Mouse (Mus musculus): ENCODE results near the gene Hnrnpm. TPM values are rescaled to one million over a fixed set of nuclear protein-coding genes. Genes with fewer than 3 reads are reported as not detected.
A peak's percentile ranks its signal among the peaks of the same experiment; 100 is the strongest.
"Not testable (repeated sequence)": the region's sequence is repeated elsewhere in the genome, so short reads cannot be mapped to it uniquely, and the experiment has no call there.

Gene Hnrnpm
- 283 and 294 TPM in 2 replicates for polyA plus RNA-seq (2015; fragmentation: Nextera tagmentation; extraction: Ambion mirVana)

DNA sequence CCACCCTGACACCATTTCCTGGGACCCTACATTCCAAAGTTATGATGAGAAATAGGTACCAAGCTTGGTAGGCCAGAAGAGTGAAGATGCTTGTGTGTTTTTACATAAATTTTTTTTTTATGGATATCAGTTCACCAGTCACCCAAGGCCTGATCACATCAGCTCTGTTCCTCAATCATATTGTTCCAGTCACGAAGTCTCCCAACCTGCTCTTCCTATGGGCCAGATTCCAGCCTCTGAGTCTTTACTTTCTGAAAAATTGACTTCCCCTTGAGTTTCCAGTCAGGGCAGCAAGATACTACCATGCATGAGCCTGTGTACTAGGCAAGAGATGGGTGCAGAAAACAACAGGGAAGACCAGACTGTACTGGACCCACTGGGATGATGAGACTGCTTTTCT, at the start of gene Hnrnpm:
Gene Hnrnpm (minus strand): TSS at position 101 of the 400 bp plus-strand sequence.
- no peaks in the 10 kb centered on the region for H3K27me3 ChIP-seq
- peak within 1 kb of the TSS; percentile 76 for H3K4me3 ChIP-seq (replicated peaks)
- 94% methylated on average over 1 of the region's 1 CpGs for WGBS
- ATAC-seq, result no peak
- H3K4me1 ChIP-seq (replicated peaks), result peaks cover 31% of the 10 kb centered on the region
- peak within 1 kb of the TSS; percentile 97 for H3K27ac ChIP-seq
- H3K9me3 ChIP-seq, result no peaks in the 10 kb centered on the region
- H3K36me3 ChIP-seq, result peaks cover 7% of the 10 kb centered on the region
- H3K4me2 ChIP-seq (replicated peaks), result peak within 1 kb of the TSS; percentile 96
- H3K9ac ChIP-seq (replicated peaks), result peak within 1 kb of the TSS; percentile 92; the same call in 1 of the 2 replicates

DNA sequence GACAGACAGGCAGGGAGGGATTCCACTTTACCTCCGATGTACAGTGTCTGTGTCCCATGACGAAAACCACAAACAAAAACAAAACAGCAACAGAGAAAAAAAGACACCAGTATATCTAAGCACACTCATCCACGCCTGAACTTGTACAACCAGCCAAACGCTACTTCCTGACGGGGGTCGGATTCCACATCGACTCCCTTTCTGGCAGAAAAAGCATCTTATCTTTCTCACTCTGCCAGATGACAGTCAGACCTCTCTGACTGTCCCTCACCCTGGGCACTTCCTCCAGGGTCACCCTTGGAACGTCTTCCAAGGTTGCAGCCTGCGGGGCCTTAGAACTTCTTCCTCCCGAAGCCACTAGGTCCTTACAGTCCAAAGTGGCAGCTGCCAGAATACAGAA, 46.9 kb upstream of the Hnrnpm start:
- H3K27me3 ChIP-seq, result not testable (repeated sequence)

DNA sequence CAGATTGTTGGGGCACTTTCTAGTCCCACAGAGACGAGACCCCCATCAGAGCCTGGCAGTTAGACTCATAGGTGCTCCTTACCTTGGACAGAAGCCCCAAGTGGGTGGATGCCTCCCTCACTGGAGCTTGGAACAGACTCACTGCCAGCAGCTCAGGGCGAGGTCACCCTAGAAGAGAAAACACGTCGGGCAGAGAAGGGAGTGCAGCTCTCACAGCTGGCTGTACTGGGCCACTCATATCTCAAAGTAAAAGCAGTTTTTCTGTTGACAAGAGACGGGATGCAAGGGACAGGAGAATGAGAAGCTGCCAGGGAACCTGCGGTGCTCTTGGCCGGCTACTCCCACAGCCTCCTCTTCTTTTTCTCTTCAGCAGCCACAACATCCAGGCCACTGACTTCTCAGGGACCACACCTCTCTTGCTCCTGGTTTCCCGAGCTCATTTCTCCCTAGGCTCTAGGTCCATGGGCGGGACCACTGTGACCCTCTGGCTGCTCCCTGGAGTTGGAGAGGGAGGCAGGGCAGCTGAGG, 46.0 kb upstream of the Hnrnpm start:
- ATAC-seq; H3K36me3 ChIP-seq; H3K4me1 ChIP-seq (replicated peaks); H3K9ac ChIP-seq (replicated peaks); H3K4me2 ChIP-seq (replicated peaks); H3K9me3 ChIP-seq; H3K4me3 ChIP-seq (replicated peaks); H3K27me3 ChIP-seq; H3K27ac ChIP-seq: not testable (repeated sequence)
- WGBS, result 81% methylated on average over 9 of the region's 9 CpGs

More for the DNA sequence above, 46.9 kb upstream of the Hnrnpm start:
- not testable (repeated sequence) for H3K4me3 ChIP-seq (replicated peaks); ATAC-seq; H3K9ac ChIP-seq (replicated peaks); H3K36me3 ChIP-seq; H3K27ac ChIP-seq; H3K4me1 ChIP-seq (replicated peaks); H3K4me2 ChIP-seq (replicated peaks); H3K9me3 ChIP-seq
- 88% methylated on average over 10 of the region's 10 CpGs for WGBS

DNA sequence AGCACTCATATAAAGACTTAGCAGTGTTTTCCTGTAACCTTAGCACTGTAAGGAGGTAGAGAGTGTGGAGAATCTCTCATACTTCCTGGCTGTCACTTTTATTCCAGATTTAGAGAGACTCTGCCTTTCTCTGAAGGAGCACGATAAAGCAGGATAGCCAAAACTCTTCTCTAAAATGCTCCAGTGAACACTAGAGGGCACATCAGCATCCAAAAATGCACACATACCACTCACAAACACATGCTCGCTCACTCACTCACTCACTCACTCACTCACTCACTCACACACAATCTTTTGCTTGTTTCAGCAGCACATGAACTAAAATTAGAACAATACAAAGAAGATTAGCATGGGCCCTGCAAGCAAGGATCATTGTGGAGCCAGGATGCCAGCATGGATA, 42.6 kb upstream of the Hnrnpm start:
- no peak overlapping the region for H3K27ac ChIP-seq
- H3K36me3 ChIP-seq, result no peaks in the 10 kb centered on the region

DNA sequence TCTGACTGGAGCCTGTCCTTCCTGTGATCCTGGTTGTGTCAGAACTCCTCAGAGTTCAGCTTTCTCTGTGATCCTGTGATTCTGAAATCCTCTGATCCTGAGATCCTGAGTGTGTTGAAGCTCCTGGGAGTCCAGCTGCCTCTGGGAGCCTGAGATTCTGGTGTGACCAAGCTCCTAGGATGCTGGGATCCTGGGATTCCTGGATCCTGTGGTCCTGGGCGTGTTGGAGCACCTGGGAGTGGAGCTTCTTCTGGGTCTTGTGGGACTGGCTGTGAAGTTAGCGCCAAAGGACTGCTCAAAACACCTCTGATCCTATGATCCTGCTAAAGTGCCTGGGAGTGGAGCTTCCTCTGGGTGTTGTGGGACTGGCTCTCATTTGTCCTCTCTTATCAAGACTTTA, 41.7 kb upstream of the Hnrnpm start:
- Histone ChIP-seq H3K4me1 (replicated peaks) (no peaks in the 10 kb centered on the region), H3K36me3 (no peaks in the 10 kb centered on the region), H3K4me3 (replicated peaks) (no peak overlapping the region), H3K4me2 (replicated peaks) (no peak overlapping the region), H3K27ac (no peak overlapping the region), H3K9me3 (no peaks in the 10 kb centered on the region), H3K27me3 (no peaks in the 10 kb centered on the region), H3K9ac (replicated peaks) (no peak overlapping the region)
- ATAC-seq, result no peak
- WGBS, result 83% methylated on average over 2 of the region's 2 CpGs

More for the DNA sequence above, 42.6 kb upstream of the Hnrnpm start:
- WGBS, result 79% methylated on average over 2 of the region's 2 CpGs
- Histone ChIP-seq H3K9me3 (no peaks in the 10 kb centered on the region), H3K4me2 (replicated peaks) (no peak overlapping the region), H3K9ac (replicated peaks) (no peak overlapping the region), H3K27me3 (no peaks in the 10 kb centered on the region), H3K4me1 (replicated peaks) (no peaks in the 10 kb centered on the region), H3K4me3 (replicated peaks) (no peak overlapping the region)
- ATAC-seq, result no peak

DNA sequence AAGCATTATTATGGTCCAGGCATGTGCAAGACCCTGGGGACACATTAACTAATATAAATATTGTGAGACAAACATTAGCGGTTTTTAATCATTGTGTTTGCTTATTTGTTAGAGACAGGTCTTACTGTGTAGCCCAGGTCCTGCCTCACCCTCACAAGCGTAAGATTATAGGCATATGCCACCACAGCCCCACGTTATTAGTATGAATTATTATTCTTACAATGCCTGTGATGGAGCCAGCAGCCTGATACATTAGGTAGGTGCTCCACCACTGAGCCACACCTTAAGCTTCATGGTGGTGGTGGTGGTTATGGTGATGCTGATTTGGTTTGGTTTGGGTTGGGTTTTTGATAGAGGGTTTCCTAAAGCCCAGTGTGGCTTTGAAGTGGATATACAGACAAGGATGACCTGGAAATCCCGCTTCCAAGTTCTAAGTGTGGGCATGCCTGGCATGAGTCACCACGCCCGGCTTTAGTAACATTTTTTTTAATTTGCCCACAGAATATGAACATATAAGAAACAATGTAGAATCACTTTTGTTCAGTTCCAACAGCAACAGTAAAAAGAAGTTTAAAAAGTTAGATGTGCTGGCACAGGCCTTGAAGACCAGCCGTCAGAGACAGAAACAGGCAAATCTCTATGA, 33.2 kb upstream of the Hnrnpm start:
- no peak for ATAC-seq
- Histone ChIP-seq H3K4me3 (replicated peaks) (no peak overlapping the region), H3K4me1 (replicated peaks) (peaks cover 5% of the 10 kb centered on the region; the same call in 1 of the 2 replicates), H3K27ac (no peak overlapping the region), H3K9ac (replicated peaks) (no peak overlapping the region), H3K27me3 (no peaks in the 10 kb centered on the region), H3K4me2 (replicated peaks) (no peak overlapping the region), H3K9me3 (no peaks in the 10 kb centered on the region), H3K36me3 (0 out of 2 replicates have a peak, but pooled peaks cover 4% of the 10 kb centered on the region)
- 96% methylated on average over 7 of the region's 7 CpGs for WGBS

DNA sequence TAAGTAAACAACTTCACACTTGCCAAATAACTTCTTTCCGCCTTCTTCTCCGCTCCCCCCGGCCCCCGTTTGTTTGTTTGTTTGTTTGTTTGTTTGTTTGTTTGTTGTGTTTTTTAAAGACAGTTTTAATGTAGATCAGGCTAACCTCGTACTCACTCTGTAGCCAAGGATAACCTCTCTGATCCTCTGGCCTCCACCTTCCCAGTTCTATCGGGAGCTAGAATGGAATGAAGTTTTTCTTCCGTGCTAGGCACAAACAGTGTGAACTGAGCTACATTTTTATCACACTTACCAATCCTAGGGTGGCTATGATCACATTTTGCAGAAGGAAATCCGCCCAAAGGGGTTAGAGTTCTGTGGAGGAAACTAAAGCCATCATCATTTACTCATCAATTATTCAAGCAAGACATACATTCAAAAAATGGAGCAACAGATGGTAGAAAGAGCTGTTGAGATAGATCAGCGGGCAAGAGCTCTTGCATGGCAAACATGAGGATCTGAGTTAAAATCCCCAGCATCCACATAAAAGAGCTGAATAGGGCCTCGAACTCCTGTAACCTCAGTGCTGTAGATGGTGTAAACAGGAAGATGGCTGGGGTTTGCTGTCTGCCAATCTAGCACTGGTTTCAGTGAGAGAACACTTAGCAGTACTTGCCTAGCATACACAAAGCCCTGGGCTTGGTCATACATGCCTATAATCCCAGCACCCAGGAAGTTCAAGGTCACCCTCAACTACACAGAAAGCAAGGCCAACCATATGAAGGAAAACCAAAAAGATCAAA, 32.5 kb upstream of the Hnrnpm start:
- 0 out of 2 replicates have a peak, but pooled peaks cover 4% of the 10 kb centered on the region for H3K36me3 ChIP-seq
- H3K27me3 ChIP-seq, result no peaks in the 10 kb centered on the region
- H3K9ac ChIP-seq (replicated peaks), result no peak overlapping the region
- peak overlapping the region; percentile 62 for H3K4me3 ChIP-seq (replicated peaks)
- H3K9me3 ChIP-seq, result no peaks in the 10 kb centered on the region
- no peak overlapping the region for H3K27ac ChIP-seq
- 49% methylated on average over 10 of the region's 10 CpGs for WGBS
- peak overlapping the region; percentile 61 for H3K4me2 ChIP-seq (replicated peaks)
- H3K4me1 ChIP-seq (replicated peaks), result peaks cover 5% of the 10 kb centered on the region; the same call in 1 of the 2 replicates
- peak; percentile 50 for ATAC-seq

DNA sequence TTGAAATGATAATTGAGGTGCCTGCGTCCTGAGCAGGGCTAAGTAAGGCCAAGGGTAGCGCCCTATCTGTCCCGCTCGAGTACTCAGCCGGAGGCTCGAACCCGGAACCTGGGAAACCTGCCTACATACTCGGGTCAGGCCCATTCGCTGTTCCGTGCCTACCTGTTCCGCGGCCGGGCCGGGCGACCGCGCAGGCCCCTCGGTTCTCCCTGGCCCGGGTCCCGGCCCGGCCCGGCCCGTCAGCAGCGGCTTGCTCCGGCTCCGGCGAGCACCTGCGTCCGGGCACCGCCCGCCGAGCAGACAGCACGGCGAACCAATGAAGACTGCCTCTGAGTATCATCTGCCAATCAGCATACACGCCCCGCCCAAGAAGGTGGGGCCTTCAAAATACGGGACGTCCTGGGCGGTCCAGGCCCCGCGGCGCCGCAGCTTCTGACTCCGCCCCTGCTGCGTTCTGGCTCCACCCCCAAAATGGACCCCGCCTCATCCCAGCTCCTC, 31.8 kb upstream of the Hnrnpm start, which contains the start of gene March2:
Gene March2 (minus strand): TSS at position 287 of the 498 bp plus-strand sequence.
- Histone ChIP-seq H3K9me3 (no peaks in the 10 kb centered on the region), H3K4me3 (replicated peaks) (peak within 1 kb of the TSS; percentile 62), H3K36me3 (0 out of 2 replicates have a peak, but pooled peaks cover 4% of the 10 kb centered on the region), H3K4me1 (replicated peaks) (peaks cover 5% of the 10 kb centered on the region; the same call in 1 of the 2 replicates), H3K27me3 (no peaks in the 10 kb centered on the region), H3K9ac (replicated peaks) (peak within 1 kb of the TSS; percentile 74), H3K4me2 (replicated peaks) (peak within 1 kb of the TSS; percentile 61), H3K27ac (0 out of 2 replicates have a peak within 1 kb of the TSS, but pooled peaks have one; percentile 10)
- under 1% methylated on average over 46 of the region's 46 CpGs for WGBS
- peak; percentile 100 for ATAC-seq

DNA sequence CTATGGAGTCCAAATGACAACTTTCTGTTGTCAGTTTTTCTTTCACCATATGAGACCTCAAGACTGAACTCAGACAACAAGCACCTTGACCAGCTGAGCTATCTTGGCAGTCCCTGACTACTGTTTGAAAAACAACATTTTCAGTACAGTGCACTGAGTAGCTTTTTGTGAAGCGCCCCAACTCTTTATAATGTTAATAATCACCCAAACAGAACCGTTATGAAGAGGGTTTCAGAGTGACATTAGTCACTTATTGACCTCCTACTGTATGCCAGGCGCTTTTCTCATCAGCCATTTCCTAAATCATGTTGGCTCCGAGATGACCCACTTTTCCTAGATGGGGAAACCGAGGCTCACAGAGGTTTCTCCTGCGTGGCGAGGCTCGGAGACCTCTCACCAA, 31.3 kb upstream of the Hnrnpm start:
- WGBS, result 10% methylated on average over 8 of the region's 8 CpGs
- H3K4me1 ChIP-seq (replicated peaks), result peaks cover 5% of the 10 kb centered on the region; the same call in 1 of the 2 replicates
- H3K4me3 ChIP-seq (replicated peaks), result peak overlapping the region; percentile 62
- H3K9me3 ChIP-seq, result no peaks in the 10 kb centered on the region
- peak overlapping the region; percentile 74 for H3K9ac ChIP-seq (replicated peaks)
- 0 out of 2 replicates have a peak, but pooled peaks cover 4% of the 10 kb centered on the region for H3K36me3 ChIP-seq
- ATAC-seq, result peak; percentile 2; the same call in 1 of the 2 replicates
- 0 out of 2 replicates have a peak overlapping the region, but pooled peaks have one; percentile 10 for H3K27ac ChIP-seq
- H3K4me2 ChIP-seq (replicated peaks), result peak overlapping the region; percentile 61
- H3K27me3 ChIP-seq, result no peaks in the 10 kb centered on the region

DNA sequence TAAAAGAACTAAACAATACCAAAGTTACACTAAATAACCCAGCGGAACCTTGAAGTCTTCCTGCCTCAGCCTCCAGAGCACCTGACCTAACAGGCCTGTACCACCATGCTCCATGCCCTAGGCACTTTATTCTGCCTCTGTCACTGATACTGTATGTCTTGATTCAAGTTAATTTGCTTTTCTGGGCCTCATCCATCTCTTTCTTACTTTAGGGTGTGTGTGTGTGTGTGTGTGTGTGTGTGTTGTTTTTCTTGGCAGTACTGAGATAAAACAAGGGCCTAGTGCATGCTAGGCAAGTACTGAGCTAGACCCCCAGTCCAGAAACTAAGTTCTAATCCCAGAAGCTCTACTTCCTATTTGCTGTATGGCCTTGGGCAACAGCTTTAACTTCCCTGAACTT, 30.6 kb upstream of the Hnrnpm start:
- Histone ChIP-seq H3K4me3 (replicated peaks) (no peak overlapping the region), H3K36me3 (0 out of 2 replicates have a peak, but pooled peaks cover 4% of the 10 kb centered on the region), H3K27ac (no peak overlapping the region), H3K9me3 (no peaks in the 10 kb centered on the region), H3K9ac (replicated peaks) (no peak overlapping the region), H3K4me1 (replicated peaks) (peaks cover 5% of the 10 kb centered on the region; the same call in 1 of the 2 replicates), H3K4me2 (replicated peaks) (no peak overlapping the region), H3K27me3 (no peaks in the 10 kb centered on the region)
- no peak for ATAC-seq
- 97% methylated on average over 1 of the region's 1 CpGs for WGBS

DNA sequence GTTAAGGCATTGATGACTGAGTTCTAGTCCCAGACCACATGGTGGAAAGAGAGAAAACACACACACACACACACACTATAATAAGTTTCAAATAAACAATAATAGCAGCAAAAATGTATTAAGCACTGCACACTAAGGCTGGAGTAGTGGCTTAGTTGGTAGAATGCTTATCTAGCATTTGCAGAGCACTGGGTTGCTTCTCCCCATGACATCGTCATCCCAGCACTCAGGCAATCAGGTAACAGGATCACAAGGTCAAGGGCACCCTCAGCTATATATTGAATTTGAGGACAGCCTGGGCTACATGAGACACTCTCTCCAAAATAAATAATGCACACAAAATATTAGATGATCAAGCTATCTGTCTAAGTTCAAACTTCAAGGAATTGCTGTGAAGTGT, 28.1 kb upstream of the Hnrnpm start:
- H3K4me3 ChIP-seq (replicated peaks), result no peak overlapping the region
- no peak for ATAC-seq
- H3K4me2 ChIP-seq (replicated peaks), result no peak overlapping the region
- no peaks in the 10 kb centered on the region for H3K27me3 ChIP-seq
- no peak overlapping the region for H3K9ac ChIP-seq (replicated peaks)
- peaks cover 5% of the 10 kb centered on the region; the same call in 1 of the 2 replicates for H3K4me1 ChIP-seq (replicated peaks)
- H3K27ac ChIP-seq, result no peak overlapping the region
- no peaks in the 10 kb centered on the region for H3K9me3 ChIP-seq
- 89% methylated on average over 1 of the region's 1 CpGs for WGBS
- peaks cover 15% of the 10 kb centered on the region for H3K36me3 ChIP-seq
